Mouse (Mus musculus) neutrophil, adult 5-6 weeks (primary cell): ENCODE results near the gene Cstf3. TPM values are rescaled to one million over a fixed set of nuclear protein-coding genes. Genes with fewer than 3 reads are reported as not detected.

Experiments used
- ATAC-seq: fragments of 151-379, 151-347 bp; 2 replicates; pipeline ENCODE4 v1.8.0; 2017; ENCODE audit warnings: mild to moderate bottlenecking, moderate TSS enrichment; ENCODE audit not compliant: insufficient number of reproducible peaks, poor library complexity, low FRiP score, severe bottlenecking; ENCODE audit errors: extremely low read depth
- total RNA-seq: library from RNA; stranded (forward); fragments of 200-1000 nt; gene quantifications from 2 replicates; pipeline ENCODE4 v1.2.3, GENCODE M21; 2017

Cstf3 gene
- total RNA-seq, 1 experiment from 2014 or later = 23.2 TPM

DNA sequence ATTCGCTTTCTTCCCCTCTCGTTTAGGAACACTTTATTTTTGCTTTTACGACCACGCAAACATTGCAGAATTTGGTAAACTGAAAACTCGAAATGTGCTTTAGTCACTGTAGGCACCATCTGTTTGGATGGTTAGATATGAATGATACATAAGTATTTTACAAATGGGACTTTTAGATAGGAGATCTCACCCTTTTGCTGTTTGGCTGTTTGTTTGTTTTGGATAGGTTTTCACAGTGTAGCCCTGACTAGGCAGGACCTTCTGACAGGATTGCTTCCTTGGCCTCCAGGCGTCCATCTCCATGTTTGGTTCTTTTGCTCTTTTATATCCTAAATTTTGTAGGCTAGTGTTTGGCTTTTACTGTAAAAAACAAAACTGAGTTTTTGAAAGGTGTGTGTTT lies 818 bp downstream of the Cstf3 start:
- no peak for ATAC-seq

DNA sequence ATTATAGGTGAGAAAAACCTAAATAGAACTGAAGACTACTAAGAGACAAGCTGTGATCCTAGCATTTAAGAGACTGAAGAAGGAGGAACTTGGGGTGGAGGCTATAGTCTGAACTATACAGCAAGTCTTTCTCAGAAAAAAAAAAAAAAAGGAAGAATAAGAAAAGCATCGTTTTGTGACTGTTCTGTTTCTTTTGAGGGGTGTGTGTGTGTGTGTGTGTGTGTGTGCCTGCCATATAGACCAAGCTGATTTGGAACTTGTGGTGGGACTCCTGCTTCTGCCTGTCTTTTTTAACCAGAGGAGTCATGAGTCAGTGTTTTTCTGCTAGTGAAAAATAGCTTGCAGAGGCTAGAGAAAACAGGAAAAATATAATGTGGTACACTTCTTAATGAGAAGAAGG lies 4.7 kb downstream of the Cstf3 start:
- no peak for ATAC-seq

DNA sequence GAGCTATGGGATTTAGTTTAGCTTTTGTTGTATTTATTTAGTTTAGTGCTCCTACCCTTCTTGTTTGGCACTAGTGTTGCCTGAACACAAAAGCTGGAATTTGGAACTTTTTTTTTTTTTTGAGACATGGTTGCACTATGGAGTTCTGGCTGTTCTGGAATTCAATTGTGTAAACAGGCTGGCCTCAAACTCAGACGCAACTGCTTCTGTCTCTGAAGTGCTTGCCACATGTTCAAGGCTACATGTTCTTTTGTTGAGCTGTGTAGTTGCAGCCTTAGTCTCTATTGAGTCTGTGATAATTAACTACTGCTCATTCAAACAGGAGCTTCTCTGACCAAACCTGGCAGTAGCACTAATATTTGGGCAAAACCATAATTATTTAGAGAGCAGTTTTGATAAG lies 13.1 kb downstream of the Cstf3 start:
- no peak for ATAC-seq

DNA sequence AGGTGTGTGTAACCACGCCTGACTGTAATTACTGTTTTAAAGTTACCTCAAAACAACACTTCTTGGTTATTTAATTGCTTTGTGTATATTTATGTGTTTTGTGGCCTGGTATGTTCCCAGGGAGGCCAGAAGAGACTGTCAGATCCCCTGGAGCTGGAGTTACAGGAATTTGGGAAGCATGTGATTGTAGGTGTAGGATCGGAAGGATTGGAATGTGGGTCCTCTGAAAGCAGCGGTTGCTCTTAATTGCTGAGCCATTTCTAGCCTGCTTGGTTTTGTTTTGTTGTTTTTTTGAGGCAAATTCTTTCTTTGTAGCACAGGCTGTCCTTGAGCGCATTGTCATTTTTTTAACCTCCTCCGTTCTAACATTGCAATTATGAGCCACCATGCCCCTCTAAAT lies 14.4 kb downstream of the Cstf3 start:
- ATAC-seq = no peak

DNA sequence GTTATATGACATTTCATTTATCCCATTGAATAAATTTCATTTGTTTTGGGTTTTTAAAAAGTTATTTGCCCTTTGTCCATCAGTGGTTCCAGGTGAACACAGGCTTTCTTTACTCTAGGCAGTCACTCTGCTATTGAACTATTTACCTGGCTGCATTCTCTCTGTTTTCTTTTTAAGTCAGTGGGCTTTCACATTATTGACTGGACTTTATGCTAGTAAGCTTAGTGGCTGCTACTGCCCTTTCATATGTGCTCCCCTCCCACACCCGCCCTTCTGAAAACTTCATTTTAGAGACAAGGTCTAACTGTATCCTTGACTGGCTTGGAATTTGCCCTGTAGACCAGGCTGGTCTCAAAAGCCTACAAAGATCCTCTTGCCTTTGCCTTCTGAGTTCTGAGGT lies 15.2 kb downstream of the Cstf3 start:
- ATAC-seq = no peak

DNA sequence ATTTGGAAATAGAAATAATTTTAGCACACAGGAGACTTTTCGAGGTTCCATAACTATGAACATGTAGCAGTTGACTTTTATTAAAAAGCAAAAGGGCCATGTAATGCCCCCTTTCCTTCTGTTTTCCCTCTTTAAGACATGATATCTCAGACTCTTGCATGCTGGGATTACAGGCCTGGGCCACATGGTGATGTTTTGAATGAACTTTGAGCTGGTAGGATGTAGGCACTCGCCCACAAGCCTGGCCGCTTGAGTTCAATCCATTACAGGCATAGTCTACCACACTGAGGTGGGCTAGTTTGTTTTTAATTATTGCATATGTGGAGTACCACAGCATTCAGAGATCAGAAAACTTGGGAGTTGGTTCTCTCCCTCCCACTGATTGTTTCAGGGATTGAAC lies 24.5 kb downstream of the Cstf3 start:
- ATAC-seq = no peak

DNA sequence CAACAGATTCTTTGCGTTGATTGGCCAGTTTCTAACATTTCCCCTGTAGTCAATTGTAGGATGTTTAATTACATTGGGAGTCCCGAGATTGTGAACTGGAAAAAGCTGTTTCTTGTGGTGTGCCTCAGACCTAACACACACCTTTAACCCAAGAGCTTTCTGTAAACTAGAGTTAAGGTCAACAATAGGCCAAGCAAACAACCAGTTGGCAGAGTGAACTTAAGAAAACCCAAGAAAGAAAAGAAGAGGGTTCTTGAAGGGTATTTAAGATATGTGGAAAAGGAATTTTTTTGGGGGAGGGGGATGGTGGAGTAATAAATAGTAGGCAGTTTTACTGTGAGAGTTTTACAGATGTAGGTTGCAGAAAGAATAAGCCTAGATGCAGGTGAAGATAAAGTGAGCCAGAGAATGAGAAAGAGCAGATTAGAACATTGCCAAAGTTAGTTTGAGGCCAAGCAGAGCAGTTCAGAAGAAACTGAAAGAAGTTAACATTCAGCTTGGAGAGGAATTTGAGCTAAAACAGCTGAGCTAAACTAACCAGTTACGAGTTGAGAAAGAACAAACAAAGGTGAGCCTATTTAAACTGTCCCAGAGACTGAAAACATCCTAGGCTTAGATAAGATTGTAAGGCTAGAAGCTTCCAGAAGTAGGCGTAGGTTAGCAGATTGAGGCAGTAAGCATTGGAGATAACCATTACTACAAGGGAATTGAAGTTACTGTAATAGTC lies 25.8 kb downstream of the Cstf3 start:
- no peak for ATAC-seq

DNA sequence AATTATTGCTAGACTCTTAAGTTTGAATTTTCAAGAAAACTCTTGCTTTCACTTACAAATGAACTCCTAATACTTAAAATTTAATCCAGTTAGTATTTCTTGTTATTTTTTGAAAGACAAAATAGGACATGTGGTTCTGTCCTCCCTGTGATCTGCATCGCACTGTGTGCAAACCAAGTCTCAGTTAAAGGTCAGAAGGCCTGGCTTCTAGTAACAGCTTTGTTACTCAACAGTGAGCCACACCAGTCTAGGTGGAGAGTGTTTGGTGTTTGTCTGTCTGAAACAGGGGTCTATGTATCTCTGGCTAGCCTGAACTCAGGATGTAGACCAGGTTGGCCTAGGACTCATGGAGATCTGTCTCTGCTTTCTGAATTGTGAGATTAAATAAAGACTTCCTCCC lies 68.3 kb downstream of the Cstf3 start:
- ATAC-seq = no peak

DNA sequence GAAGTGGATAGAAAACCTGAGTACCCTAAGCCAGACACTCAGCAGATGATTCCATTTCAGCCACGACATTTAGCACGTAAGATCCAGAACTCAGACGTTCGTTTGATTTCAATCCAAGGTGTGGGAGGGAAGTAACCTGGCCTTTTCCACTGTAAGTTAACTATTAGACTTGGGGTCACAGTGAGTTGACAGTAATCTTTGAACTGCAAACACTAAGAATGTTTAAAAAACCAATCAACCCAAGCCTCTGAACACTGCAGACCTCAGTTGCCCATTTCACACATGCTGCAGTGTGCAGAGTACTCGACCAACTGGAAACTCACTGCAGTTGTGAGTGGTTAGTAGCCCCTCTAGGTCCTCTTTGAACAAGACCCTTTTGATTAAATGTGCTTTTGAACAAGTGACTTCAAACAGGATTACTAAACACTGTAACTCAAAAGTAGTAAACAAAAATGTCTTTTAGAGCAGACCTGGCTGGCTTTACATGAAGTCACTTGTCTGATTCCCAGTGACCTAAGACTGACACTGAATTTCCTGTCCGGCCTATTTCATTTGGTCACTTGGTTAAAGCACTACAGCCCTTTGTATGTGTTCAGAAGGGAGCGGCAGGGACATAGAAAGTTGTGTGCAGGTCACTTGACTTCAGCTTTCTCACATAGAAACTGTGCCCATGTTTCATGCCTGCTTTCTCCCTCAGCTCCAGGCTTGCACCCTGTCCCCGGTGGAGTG lies 73.2 kb downstream of the Cstf3 start:
- no peak for ATAC-seq

DNA sequence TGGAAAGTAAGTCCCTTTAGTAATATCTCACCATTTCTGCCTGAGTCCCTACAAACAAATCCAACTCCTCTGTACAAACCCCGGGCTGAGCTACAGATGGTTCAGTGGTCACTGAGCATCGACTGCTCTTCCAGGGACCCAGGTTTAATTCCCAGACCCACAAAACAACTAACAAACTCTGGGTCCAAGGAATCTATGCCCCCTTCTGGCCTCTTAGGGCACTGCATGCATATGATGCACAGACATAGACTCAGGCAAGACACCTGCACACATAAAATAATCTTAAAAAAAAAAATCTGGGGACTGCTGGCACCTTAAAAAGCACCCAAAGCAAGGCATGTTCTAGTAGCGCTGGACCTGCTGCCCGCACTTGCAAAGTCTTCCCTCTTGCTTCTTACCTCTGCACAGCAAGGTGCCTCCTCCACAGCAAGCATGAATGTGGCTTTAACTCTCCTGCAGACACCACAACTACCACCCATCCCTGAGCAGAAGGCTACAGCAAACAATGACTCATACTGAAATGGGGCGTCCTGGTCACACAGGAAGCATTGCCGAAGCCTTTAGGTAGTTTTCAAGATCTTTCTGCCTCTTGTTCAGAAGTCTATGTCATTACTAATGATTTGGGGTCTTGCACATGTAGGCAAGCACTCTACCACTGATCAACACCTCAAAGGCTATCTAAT lies 78.9 kb downstream of the Cstf3 start:
- ATAC-seq = no peak

DNA sequence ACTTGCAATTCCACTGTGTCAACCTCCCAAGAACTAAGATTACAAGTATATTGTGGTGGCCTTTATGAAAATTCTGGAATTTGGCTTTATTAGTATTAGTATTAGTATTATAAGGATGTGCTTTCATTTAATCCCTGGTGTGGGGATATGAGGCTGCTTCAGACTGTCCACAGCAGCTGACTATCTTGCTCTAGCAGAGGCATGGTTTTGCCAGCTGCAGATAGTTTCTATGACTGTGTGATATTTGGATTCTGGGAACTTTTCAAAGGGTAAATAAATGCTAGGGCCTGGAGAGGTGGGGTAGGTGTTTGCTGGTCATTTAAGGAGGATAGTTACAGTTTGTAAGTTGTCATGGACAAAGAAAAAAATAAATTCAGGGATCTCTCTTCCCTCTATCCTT lies 81.4 kb downstream of the Cstf3 start:
- ATAC-seq = no peak

DNA sequence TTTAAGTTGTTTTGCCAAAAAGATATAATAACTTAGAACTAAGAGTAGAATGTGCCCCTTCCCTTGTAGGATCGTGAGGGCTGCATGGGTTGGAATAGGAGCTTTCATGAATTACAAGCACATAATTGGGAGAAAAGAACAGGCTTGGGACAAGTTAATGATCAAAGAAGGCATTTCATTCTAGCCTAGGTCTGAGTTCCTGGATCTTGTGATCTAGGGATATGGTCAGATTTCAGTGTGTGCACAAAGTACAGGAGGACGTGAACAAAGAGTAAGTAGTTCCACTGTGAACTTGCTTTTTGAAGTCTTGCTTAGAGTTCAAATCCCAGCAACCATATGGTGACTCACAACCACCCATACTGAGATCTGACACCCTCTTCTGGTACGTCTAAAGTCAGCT lies 87.0 kb downstream of the Cstf3 start:
- no peak for ATAC-seq

DNA sequence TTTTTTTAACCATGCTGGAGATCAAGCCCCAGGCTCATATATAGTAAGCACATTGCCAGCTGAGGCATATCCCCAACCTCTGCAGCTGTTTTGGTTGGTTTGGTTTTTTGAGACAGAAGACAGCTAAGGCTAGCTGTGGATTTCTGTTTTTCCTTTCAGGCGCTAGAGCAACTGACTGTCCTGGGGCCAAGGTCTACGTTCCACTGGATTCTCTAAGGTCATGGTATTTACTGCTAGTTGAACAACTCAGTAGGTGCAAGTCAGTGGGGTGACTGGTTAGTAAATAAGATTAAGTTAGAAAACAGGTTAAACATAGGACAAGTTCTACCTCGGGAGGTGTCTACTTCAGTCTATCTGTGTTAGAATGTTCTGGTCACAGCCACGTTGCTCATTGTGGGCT lies 94.4 kb downstream of the Cstf3 start:
- no peak for ATAC-seq

DNA sequence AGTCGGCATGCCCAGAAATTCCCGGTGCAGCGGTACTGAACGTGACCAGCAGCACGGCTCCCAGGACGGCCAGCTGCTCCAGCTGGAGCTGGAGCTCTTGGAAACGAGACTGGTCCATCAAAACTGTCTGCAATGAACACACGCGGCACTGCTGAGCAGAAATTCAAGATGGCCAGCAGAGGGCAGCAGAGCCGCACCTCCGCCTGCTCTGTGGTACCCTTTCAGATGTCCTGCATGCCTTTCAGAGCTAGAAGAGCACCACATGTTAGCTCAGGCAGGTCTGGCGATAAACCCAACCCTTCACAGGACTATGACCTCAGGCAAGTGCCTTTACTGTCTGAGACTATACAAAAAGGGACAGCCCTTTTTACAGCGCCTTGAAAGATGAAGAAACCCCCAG lies 95.1 kb downstream of the Cstf3 start:
- no peak for ATAC-seq

DNA sequence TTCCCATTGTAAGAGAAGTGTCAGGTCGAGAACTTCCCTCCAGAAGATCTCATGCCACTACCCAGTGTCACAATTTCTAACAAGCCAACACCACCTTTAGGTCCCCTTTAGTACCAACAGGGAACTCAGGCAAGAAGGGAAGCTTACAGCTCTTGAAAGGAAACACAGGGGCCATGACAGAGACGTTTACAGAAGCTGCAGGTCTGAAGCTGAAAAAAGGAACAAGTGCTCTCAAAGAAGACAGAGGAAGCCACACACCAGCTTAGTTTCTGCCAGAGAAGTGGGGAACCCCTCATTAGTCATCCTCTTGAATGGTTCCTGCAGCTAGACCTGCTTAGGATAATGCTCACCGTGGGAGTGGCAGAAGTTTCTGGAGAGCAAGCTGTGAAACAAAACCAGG lies 96.9 kb downstream of the Cstf3 start:
- 0 out of 2 replicates have a peak, but pooled peaks have one; percentile 11 for ATAC-seq

DNA sequence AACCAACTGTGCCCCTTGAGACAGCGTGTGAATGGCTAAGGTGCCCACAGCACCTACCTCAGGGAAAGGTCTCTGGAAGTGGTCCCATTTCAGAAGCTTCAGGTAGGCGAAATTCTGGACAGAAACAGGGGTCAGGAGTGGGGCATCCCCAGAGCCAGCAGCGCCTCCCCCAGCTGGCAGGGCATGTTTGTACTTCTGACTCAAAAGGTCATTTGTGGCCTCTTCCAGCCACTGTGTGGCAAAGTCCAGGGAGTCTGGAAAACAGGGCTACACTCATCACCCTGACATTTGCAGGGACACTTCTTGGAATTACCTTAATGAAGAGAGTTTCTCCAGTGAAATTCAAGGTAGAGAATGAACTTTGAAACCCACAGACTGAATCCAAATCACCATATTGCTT lies 98.0 kb downstream of the Cstf3 start:
- ATAC-seq = no peak

DNA sequence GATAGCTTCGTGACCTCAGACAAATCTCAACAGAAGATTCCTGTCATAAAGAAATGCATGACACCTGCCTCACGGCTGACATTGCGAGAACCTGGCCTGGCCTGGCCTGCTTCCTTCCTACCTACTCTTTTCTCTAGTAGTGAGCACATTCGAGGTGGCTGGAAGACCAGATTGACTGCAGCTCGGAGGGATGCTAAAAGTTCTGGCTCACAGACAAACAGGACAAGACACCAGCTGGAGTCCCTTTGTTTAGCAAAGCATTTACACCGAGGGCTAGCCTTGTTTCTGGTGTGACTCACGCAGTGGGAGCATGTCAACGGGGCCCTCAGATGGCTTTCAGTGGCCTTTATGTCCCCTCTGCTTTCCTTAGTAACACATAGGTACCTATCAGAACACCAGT lies 98.4 kb downstream of the Cstf3 start:
- ATAC-seq = no peak

DNA sequence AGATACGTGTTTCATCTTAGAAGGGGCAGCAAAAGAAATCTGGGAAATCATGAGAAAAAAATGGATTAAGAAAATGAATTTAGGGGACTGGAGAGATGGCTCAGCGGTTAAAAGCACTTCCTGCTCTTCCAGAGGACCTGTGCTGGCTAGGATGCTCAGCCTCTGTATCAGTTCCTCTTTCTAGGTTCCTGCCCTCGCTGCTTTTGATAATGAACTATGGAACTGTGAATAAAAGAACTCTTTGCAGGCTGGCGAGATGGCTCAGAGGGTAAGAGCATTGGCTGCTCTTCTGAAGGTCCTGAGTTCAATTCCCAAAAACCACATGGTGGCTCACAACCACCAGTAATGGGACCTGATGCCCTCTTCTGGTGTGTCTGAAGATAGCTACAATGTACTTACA lies 100.4 kb downstream of the Cstf3 start:
- 0 out of 2 replicates have a peak, but pooled peaks have one; percentile 23 for ATAC-seq

DNA sequence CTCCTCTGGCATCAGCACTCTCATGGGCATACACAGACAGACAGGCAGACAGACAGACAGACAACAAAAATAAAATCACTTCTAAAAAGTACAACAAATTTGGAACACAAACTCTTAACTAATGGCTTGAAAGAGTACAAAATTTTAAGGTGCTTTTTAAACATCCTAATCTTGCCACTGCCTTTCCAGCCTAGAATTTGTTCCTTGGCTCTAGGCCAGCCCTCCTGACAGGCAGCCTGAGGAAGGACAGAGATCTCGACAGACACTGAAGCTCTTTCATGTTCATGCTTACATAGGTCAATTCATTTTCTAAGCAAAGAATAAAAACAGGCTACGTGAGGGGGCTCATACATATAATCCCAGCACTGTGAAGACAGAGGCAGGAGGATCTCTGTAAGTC lies 102.2 kb downstream of the Cstf3 start:
- no peak for ATAC-seq

DNA sequence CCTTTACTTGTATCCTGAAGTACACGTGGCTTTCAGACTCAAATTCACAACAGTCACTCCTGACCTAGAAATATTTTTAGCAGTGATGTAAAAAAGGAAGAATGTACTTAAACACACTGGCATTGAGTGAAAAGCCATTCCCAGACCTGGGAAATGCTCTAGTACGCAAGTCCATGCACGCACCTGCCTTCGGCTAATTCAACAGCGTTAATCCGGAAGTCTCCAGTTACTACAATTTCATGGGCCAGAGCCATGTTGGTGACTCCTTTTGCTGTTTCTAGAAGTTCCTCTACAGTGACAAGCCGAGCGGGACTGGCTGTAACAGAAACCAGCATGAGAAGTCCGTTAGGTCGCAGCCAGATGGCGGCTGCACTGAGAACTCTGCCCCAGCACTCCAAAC lies 109.3 kb downstream of the Cstf3 start:
- ATAC-seq = no peak
